ENCODE assay signal across 12 mouse cellular contexts in genomic region chr9:116122544-116122943, GRCm38 (mm10). TPM values are rescaled to one million over a fixed set of nuclear protein-coding genes. Genes with fewer than 3 reads are reported as not detected.
DNase-seq lines count a peak whose midpoint lies in the region; ATAC-seq and TF ChIP-seq lines count a peak whose summit lies in the region.
"Had no signal": no experiment of that assay in that cellular context is flagged by ENCODE, and none has a peak within 500 bp of the region (broad histone marks: within the 10 kb centered on the region; RNA-seq: fewer than 3 reads in every experiment).

No protein-coding gene starts in this region.

- no peak for DNase-seq in heart, embryonic 10.5 days (ENCODE audit: low spot score)
- no peak for DNase-seq in heart, postnatal 14 days
- peak; percentile 40 for DNase-seq in lung, embryonic 14.5 days
- no peak for DNase-seq in lung, postnatal 36 days
- DNase-seq in embryonic facial prominence, embryonic 10.5 days (ENCODE audit: low spot score) = no peak
- no peak for DNase-seq in liver, postnatal 0 days
- DNase-seq in left cerebral cortex, adult 9 months (ENCODE audit: low spot score in 2 of 2) = no peak
- no peak for DNase-seq in frontal cortex, postnatal 36 days (ENCODE audit: low spot score in 2 of 2)
- DNase-seq: cerebellum, adult 9-11 months; liver, embryonic 13.5 days had no signal

- H3K4me1 ChIP-seq in heart, embryonic 10.5 days = peaks cover 28% of the 10 kb centered on the region
- H3K4me1 ChIP-seq in lung, embryonic 14.5 days (ENCODE audit: insufficient read depth) = peaks cover 14% of the 10 kb centered on the region
- H3K4me1 ChIP-seq in embryonic facial prominence, embryonic 10.5 days = peaks cover 25% of the 10 kb centered on the region
- peaks cover 6% of the 10 kb centered on the region for H3K4me1 ChIP-seq in liver, postnatal 0 days (ENCODE audit: insufficient read depth)

- no peak overlapping the region for H3K4me2 ChIP-seq in lung, embryonic 14.5 days
- no peak overlapping the region for H3K4me2 ChIP-seq in liver, postnatal 0 days (ENCODE audit: low read depth, low read length)
- H3K4me2 ChIP-seq: hindbrain, embryonic 13.5 days; liver, embryonic 13.5 days had no signal

- H3K27ac ChIP-seq in heart, embryonic 10.5 days = peak overlapping the region; percentile 59
- peak overlapping the region; percentile 86 for H3K27ac ChIP-seq in lung, embryonic 14.5 days (ENCODE audit: low read depth)
- peak overlapping the region; percentile 75 for H3K27ac ChIP-seq in embryonic facial prominence, embryonic 10.5 days (replicated peaks)
- peak overlapping the region; percentile 39; the same call in 1 of the 2 replicates for H3K27ac ChIP-seq in liver, postnatal 0 days (ENCODE audit: low read depth)
- H3K27ac ChIP-seq: hindbrain, embryonic 13.5 days; liver, embryonic 13.5 days had no signal

- TF ChIP-seq CTCF in lung, embryonic 14.5 days (IDR thresholded peaks at IDR 0.05; ENCODE audit: low read depth) = no peak; the same call in 1 of the 2 replicates
- TF ChIP-seq CTCF in liver, postnatal 0 days (IDR thresholded peaks at IDR 0.05; ENCODE audit: low read depth) = peak; percentile 22; the same call in 1 of the 2 replicates

- ATAC-seq in lung, embryonic 14.5 days (ENCODE audit: insufficient read depth) = peak; percentile 53
- no peak for ATAC-seq in liver, postnatal 0 days
- ATAC-seq: forebrain, embryonic 14.5 days had no signal

- WGBS in heart, embryonic 10.5 days = 75% methylated on average over 6 of the region's 6 CpGs
- 48% methylated on average over 6 of the region's 6 CpGs for WGBS in lung, embryonic 14.5 days
- 73% methylated on average over 6 of the region's 6 CpGs for WGBS in embryonic facial prominence, embryonic 10.5 days
- WGBS in liver, postnatal 0 days (ENCODE audit: insufficient replicate concordance) = 64% methylated on average over 6 of the region's 6 CpGs

- no peaks in the 10 kb centered on the region for H3K9me3 ChIP-seq in heart, embryonic 10.5 days
- H3K9me3 ChIP-seq in lung, embryonic 14.5 days (ENCODE audit: low read depth, low read length) = no peaks in the 10 kb centered on the region
- H3K9me3 ChIP-seq in embryonic facial prominence, embryonic 10.5 days = no peaks in the 10 kb centered on the region
- no peaks in the 10 kb centered on the region for H3K9me3 ChIP-seq in liver, postnatal 0 days (ENCODE audit: low read length)
- H3K9me3 ChIP-seq: hindbrain, embryonic 13.5 days; liver, embryonic 13.5 days had no signal

- intact Hi-C loops in heart, postnatal 14 days (cut with DNase I) = no loop called here

- H3K36me3 ChIP-seq in heart, embryonic 10.5 days = peaks cover 18% of the 10 kb centered on the region; the same call in 1 of the 2 replicates
- peaks cover 71% of the 10 kb centered on the region for H3K36me3 ChIP-seq in lung, embryonic 14.5 days (ENCODE audit: insufficient read depth)
- H3K36me3 ChIP-seq in embryonic facial prominence, embryonic 10.5 days (replicated peaks) = peaks cover 15% of the 10 kb centered on the region; the same call in 1 of the 2 replicates
- H3K36me3 ChIP-seq in liver, postnatal 0 days (replicated peaks; ENCODE audit: insufficient read depth, low read length) = peaks cover 50% of the 10 kb centered on the region; the same call in 1 of the 2 replicates
- H3K36me3 ChIP-seq: hindbrain, embryonic 13.5 days had no signal

- no peak overlapping the region for H3K4me3 ChIP-seq in heart, embryonic 10.5 days
- H3K4me3 ChIP-seq in lung, embryonic 14.5 days (ENCODE audit: low read depth, low read length) = no peak overlapping the region
- no peak overlapping the region for H3K4me3 ChIP-seq in embryonic facial prominence, embryonic 10.5 days
- no peak overlapping the region for H3K4me3 ChIP-seq in liver, postnatal 0 days (ENCODE audit: low read depth, low read length)
- H3K4me3 ChIP-seq: hindbrain, embryonic 13.5 days; liver, embryonic 13.5 days had no signal

- no peak for TF ChIP-seq EP300 in liver, postnatal 0 days (IDR thresholded peaks at IDR 0.05; ENCODE audit: low read depth)

- no peak overlapping the region; the same call in 1 of the 2 replicates for H3K9ac ChIP-seq in lung, embryonic 14.5 days
- no peak overlapping the region; the same call in 1 of the 2 replicates for H3K9ac ChIP-seq in liver, postnatal 0 days (replicated peaks)
- H3K9ac ChIP-seq: hindbrain, embryonic 13.5 days; liver, embryonic 13.5 days had no signal

- H3K27me3 ChIP-seq in heart, embryonic 10.5 days (ENCODE audit: insufficient read depth, poor library complexity, severe bottlenecking) = no peaks in the 10 kb centered on the region
- H3K27me3 ChIP-seq in lung, embryonic 14.5 days (ENCODE audit: insufficient read depth, low read length) = no peaks in the 10 kb centered on the region
- H3K27me3 ChIP-seq in embryonic facial prominence, embryonic 10.5 days (replicated peaks; ENCODE audit: low read depth, poor library complexity, severe bottlenecking) = no peaks in the 10 kb centered on the region
- no peaks in the 10 kb centered on the region for H3K27me3 ChIP-seq in liver, postnatal 0 days (ENCODE audit: insufficient read depth, low read length)
- H3K27me3 ChIP-seq: hindbrain, embryonic 13.5 days; liver, embryonic 13.5 days had no signal

RNA-seq across cellular contexts. Expression of gene Tgfbr2, which starts 52.6 kb away (rescaled TPM):
- 9.4 and 12.5 TPM in 2 replicates for polyA plus RNA-seq in heart, embryonic 10.5 days (2016; fragmentation: Nextera tagmentation; extraction: Ambion mirVana)
- total RNA-seq in heart, postnatal 14 days (2021) = 10 to 100 TPM; 42.3 to 52.2 TPM
- polyA plus RNA-seq in lung, embryonic 14.5 days (2014; fragmentation: Nextera tagmentation; extraction: Ambion mirVana) = 51.3 and 52.3 TPM in 2 replicates
- 8.6 and 9.2 TPM in 2 replicates for polyA plus RNA-seq in embryonic facial prominence, embryonic 10.5 days (2016; fragmentation: Nextera tagmentation; extraction: Ambion mirVana)
- polyA plus RNA-seq in liver, postnatal 0 days (2015; fragmentation: Nextera tagmentation; extraction: Ambion mirVana) = 5.2 and 5.6 TPM in 2 replicates
